Mouse (Mus musculus) embryonic facial prominence, embryonic 11.5 days (tissue): Measurements from ENCODE around the gene Arpp21. TPM values are rescaled to one million over a fixed set of nuclear protein-coding genes. Genes with fewer than 3 reads are reported as not detected.
A peak's percentile ranks its signal among the peaks of the same experiment; 100 is the strongest.

Source experiments
- ATAC-seq: fragments of 200-750 bp; cut with Nextera tagmentation; replicated peaks from 2 replicates; pipeline ENCODE4 v1.8.0; 2017; ENCODE audit warnings: low read depth; ENCODE audit not compliant: insufficient number of reproducible peaks, low FRiP score, low TSS enrichment
- DNase-seq: peaks from one replicate; pipeline ENCODE4 v3.0.0-alpha.2; 2015; ENCODE audit warnings: low spot score
- H3K27ac ChIP-seq: fragments of 300-500 bp; sonication (generic); replicated peaks from 2 replicates; pipeline ENCODE4 v1.5.1; 2014; ENCODE audit warnings: mild to moderate bottlenecking, low read depth, low read length, control low read depth
- H3K27me3 ChIP-seq: fragments of 300-500 bp; sonication (generic); 2 replicates; pipeline ENCODE4 v1.6.1; 2014; ENCODE audit warnings: mild to moderate bottlenecking, low read length, moderate library complexity, mixed read lengths; ENCODE audit not compliant: control insufficient read depth, insufficient read depth
- H3K36me3 ChIP-seq: fragments of 300-500 bp; sonication (generic); replicated peaks from 2 replicates; pipeline ENCODE4 v1.6.1; 2014; ENCODE audit warnings: low read depth, mild to moderate bottlenecking, low read length, moderate library complexity, mixed read lengths; ENCODE audit not compliant: control insufficient read depth, insufficient read depth
- H3K4me1 ChIP-seq: fragments of 300-500 bp; sonication (generic); 2 replicates; pipeline ENCODE4 v1.6.1; 2014; ENCODE audit warnings: low read length, mixed read lengths; ENCODE audit not compliant: control insufficient read depth, insufficient read depth
- H3K4me2 ChIP-seq: fragments of 300-500 bp; sonication (generic); 2 replicates; pipeline ENCODE4 v1.6.1; 2014; ENCODE audit warnings: low read depth, mild to moderate bottlenecking, control low read depth, low read length, moderate library complexity
- H3K4me3 ChIP-seq: fragments of 300-500 bp; sonication (generic); 2 replicates; pipeline ENCODE4 v1.5.1; 2014; ENCODE audit warnings: low read depth, low read length, control low read depth
- H3K9ac ChIP-seq: fragments of 300-500 bp; sonication (generic); replicated peaks from 2 replicates; pipeline ENCODE4 v1.6.1; 2014; ENCODE audit warnings: mild to moderate bottlenecking, control low read depth, low read length
- H3K9me3 ChIP-seq: fragments of 300-500 bp; sonication (generic); replicated peaks from 2 replicates; pipeline ENCODE4 v1.6.1; 2016; ENCODE audit warnings: mild to moderate bottlenecking, low read length, inconsistent platforms, mixed read lengths; ENCODE audit not compliant: control insufficient read depth
- WGBS: fragments of 180-500 bp; shearing (Covaris S2); extraction: QIAGEN DNeasy Blood & Tissue Kit; methylation state at CpG from one replicate; pipeline ENCODE4 v1.1.7; 2014; 5-methylcytosine and 5-hydroxymethylcytosine counted together
- polyA plus RNA-seq: library from polyadenylated mRNA; unstranded; fragments of >200 nt; fragmentation: Nextera tagmentation; extraction: Ambion mirVana; gene quantifications from 2 replicates; pipeline ENCODE4 v1.2.1, GENCODE M21; 2014

Arpp21 gene
- polyA plus RNA-seq, 1 experiment from 2014 or later = 3.1 TPM

- H3K27me3 ChIP-seq = 0 out of 2 replicates have a peak, but pooled peaks cover 4% of the 10 kb centered on the region
- no peak overlapping the region for H3K4me3 ChIP-seq
- no peaks in the 10 kb centered on the region for H3K4me1 ChIP-seq
- ATAC-seq = no peak
- H3K9ac ChIP-seq = no peak overlapping the region; the same call in 1 of the 2 replicates
- peak overlapping the region; percentile 34 for H3K4me2 ChIP-seq
- H3K36me3 ChIP-seq = no peaks in the 10 kb centered on the region
- peak; percentile 40 for DNase-seq
- 9% methylated on average over 14 of the region's 14 CpGs for WGBS
- H3K27ac ChIP-seq = no peak overlapping the region
- H3K9me3 ChIP-seq = no peaks in the 10 kb centered on the region
Measured at GRCm38 (mm10) chr9:112186336-112187305, 49.1 kb downstream of the Arpp21 start.

DNA sequence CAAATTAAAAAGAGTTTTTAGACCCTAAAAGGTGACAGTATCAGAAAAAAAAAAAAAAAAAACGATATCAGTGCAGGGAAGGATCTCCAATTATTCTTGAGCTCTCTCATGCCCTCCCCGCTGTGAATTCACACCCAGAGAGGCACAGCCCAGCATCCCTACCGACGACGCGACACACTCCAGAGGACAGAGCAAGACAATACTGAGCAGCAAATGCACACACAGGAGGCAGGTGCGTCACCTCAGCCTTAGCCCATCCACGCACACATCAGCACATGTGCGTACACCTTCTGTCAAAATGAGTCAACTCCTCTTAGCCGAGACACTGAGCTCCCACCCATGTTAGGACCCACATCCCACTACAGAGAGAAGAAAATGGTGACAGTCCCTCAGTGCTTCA lies 50.0 kb downstream of the Arpp21 start:
- H3K27ac ChIP-seq = no peak overlapping the region
- 0 out of 2 replicates have a peak, but pooled peaks cover 4% of the 10 kb centered on the region for H3K27me3 ChIP-seq
- whole genome bisulfite sequencing = 55% methylated on average over 10 of the region's 10 CpGs
- no peak overlapping the region for H3K9ac ChIP-seq
- no peak for DNase-seq
- no peaks in the 10 kb centered on the region for H3K36me3 ChIP-seq
- ATAC-seq = 0 out of 2 replicates have a peak, but pooled peaks have one; percentile 34
- no peak overlapping the region for H3K4me2 ChIP-seq
- H3K4me1 ChIP-seq = no peaks in the 10 kb centered on the region
- H3K9me3 ChIP-seq = no peaks in the 10 kb centered on the region
- no peak overlapping the region for H3K4me3 ChIP-seq

DNA sequence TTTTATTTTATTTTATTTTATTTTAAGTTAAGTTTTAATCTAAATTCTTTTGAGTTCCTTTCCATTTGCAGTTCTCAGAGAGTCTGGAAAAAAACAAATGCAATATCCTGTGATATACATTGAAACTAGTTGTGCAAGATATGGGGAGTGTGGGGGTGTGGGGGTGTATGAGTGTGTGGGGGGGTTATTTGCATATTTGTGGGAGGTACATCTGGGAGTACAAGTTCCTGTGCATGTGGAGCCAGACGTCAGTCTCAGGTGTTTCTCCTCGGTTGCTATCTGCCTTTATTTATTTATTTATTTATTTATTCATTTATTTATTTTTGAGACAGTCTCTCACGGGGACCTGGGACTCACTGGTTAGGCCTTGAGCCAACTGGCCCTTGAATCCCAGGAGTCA lies 53.0 kb downstream of the Arpp21 start:
- Histone ChIP-seq H3K27me3 (no peaks in the 10 kb centered on the region), H3K4me1 (no peaks in the 10 kb centered on the region), H3K4me2 (no peak overlapping the region), H3K4me3 (no peak overlapping the region), H3K27ac (no peak overlapping the region), H3K36me3 (no peaks in the 10 kb centered on the region), H3K9ac (no peak overlapping the region), H3K9me3 (no peaks in the 10 kb centered on the region)
- DNase-seq (no peak), ATAC-seq (no peak)
- WGBS = 76% methylated on average over 3 of the region's 3 CpGs

DNA sequence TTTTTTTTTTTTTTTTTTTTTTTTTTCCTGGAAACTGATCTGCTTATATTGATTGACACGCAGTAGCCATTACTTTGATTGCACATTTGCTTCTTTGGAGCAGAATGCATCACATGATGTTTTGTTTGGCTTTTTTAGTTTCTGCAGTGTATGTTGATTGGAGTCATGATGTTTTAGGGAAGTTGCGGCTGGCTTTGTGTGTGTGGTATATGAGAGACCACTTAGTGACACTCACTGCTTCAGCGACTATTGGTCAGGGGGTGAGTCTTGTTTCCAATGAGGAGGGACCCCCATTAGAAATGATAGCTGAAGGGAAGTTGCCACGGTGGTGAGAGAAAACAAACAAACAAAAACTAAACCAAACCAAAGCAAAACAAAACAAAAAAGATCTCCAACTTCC lies 55.7 kb downstream of the Arpp21 start:
- DNase-seq (no peak), ATAC-seq (no peak)
- Histone ChIP-seq H3K4me2 (no peak overlapping the region), H3K4me3 (no peak overlapping the region), H3K9me3 (no peaks in the 10 kb centered on the region), H3K9ac (no peak overlapping the region), H3K27me3 (no peaks in the 10 kb centered on the region), H3K4me1 (no peaks in the 10 kb centered on the region), H3K36me3 (no peaks in the 10 kb centered on the region), H3K27ac (no peak overlapping the region)
- 82% methylated on average over 4 of the region's 4 CpGs for WGBS

DNA sequence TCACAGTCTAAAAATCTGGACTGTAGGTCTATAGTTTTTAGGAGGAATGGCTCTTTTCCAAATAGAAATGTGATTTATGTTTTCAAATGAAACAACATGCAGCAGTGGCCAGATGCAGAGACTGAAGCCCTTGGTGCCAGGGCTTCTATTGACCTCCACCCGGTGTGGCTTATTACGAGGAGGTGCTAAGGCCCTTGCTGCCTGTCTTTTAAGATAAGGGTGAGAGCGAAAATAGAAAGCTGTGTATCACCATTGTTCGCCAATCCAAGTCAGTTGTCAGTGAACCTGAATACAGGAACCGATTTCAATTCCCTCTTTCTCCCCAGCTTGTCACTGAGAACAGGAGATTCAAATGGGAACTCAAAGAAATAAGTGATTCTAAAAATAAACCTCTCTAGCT lies 57.3 kb downstream of the Arpp21 start:
- Histone ChIP-seq H3K4me2 (no peak overlapping the region), H3K4me1 (no peaks in the 10 kb centered on the region), H3K9ac (no peak overlapping the region), H3K36me3 (no peaks in the 10 kb centered on the region), H3K27ac (no peak overlapping the region), H3K9me3 (no peaks in the 10 kb centered on the region), H3K4me3 (no peak overlapping the region), H3K27me3 (no peaks in the 10 kb centered on the region)
- ATAC-seq = no peak
- DNase-seq = no peak
- WGBS = 72% methylated on average over 5 of the region's 5 CpGs

- no peaks in the 10 kb centered on the region for H3K4me1 ChIP-seq
- 61% methylated on average over 2 of the region's 2 CpGs for WGBS
- no peak overlapping the region for H3K4me3 ChIP-seq
Measured at GRCm38 (mm10) chr9:112177569-112177968, 58.2 kb downstream of the Arpp21 start.

DNA sequence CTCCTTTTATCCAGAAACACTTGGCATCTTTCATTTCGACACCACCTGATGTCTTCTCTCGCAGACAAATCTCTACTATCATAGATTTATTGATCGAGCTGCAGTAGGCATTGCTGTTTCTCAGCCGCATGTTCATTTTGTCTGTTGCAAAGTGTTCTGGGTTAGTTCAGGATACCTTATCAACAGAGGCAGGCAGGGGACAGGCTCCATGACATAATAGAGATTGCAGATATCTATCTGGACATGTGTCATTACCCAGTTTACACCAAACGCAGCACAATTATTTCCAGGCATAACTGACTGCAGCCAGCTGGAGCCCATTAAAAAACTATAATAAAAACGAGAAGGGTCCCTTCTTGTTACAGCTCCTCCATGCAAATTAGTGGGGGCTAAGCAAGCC lies 59.4 kb downstream of the Arpp21 start:
- Histone ChIP-seq H3K9ac (no peak overlapping the region), H3K4me3 (no peak overlapping the region), H3K27ac (no peak overlapping the region), H3K4me2 (no peak overlapping the region), H3K9me3 (no peaks in the 10 kb centered on the region), H3K27me3 (no peaks in the 10 kb centered on the region), H3K4me1 (no peaks in the 10 kb centered on the region), H3K36me3 (no peaks in the 10 kb centered on the region)
- no peak for ATAC-seq
- WGBS = 65% methylated on average over 6 of the region's 6 CpGs
- no peak for DNase-seq

More at GRCm38 (mm10) chr9:112177569-112177968, 58.2 kb downstream of the Arpp21 start:
- Histone ChIP-seq H3K9me3 (no peaks in the 10 kb centered on the region), H3K36me3 (no peaks in the 10 kb centered on the region), H3K27me3 (no peaks in the 10 kb centered on the region), H3K27ac (no peak overlapping the region), H3K9ac (no peak overlapping the region), H3K4me2 (no peak overlapping the region)
- DNase-seq = no peak
- no peak for ATAC-seq
